Mouse (Mus musculus): ENCODE results near the gene Gm27029.

DNA sequence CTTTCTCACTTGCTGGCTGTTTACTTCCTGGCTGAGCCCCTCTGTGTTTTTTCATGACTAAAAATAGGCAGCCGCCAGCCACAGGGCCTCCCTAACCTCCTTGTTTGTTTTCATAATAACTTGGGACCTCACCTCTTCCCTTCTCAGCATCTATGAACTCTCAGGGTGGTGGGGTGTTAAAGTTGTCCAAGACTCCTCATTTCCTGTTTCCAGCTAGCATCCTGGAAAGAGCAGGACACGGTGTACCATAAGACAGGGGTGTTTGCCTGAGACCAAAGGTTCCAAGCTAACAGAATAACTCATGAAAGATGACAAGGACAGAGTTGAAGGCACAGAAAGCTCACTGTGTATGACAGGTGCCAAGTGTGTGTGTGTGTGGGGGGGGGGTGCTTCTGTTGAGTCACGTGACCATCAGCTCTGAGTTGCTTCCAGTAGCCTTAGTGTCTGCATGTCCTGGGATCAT lies 63.9 kb downstream of the Gm27029 start:
- TF ChIP-seq POLR2A (IDR thresholded peaks at IDR 0.05; ENCODE audit: borderline replicate concordance, control insufficient read depth, low read depth, low read length) (no peak), CTCF (IDR thresholded peaks at IDR 0.05; ENCODE audit: control insufficient read depth, insufficient read depth, low read length) (no peak)

Measured in bone marrow, adult 2 months (tissue).